13 mouse cellular contexts compared by ENCODE assay signal in the genomic region with DNA sequence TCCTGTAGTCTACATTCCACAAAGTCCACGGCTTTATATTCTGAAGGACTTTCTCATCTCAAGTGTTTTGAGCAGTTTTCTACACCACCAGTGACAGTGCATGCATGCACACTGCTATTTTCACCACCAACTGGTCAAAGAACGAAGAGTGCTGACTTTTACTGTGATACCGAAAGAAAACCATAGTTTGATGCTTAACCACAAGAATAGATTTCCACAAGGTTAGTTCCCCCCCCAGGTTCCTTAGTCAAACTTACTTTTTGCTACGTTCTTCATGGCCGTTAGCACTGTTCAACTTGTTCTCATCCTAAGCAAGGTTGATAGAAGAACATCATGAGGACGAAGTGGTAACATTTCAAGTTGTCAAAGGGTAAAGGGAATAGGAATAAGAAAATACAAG. TPM values are rescaled to one million over a fixed set of nuclear protein-coding genes. Genes with fewer than 3 reads are reported as not detected.
A peak's percentile ranks its signal among the peaks of the same experiment; 100 is the strongest.
DNase-seq lines count a peak whose midpoint lies in the region; ATAC-seq and TF ChIP-seq lines count a peak whose summit lies in the region.
"Had no signal": no experiment of that assay in that cellular context is flagged by ENCODE, and none has a peak within 500 bp of the region (broad histone marks: within the 10 kb centered on the region; RNA-seq: fewer than 3 reads in every experiment).

No protein-coding gene starts in this region.

- 0 out of 2 replicates have a peak overlapping the region, but pooled peaks have one; percentile 20 for H3K9ac ChIP-seq in heart, embryonic 13.5 days
- H3K9ac ChIP-seq in embryonic facial prominence, embryonic 13.5 days = peak overlapping the region; percentile 27; the same call in 1 of the 2 replicates

- no peak for ATAC-seq in heart, embryonic 13.5 days (ENCODE audit: extremely low read depth, insufficient number of reproducible peaks, low FRiP score, low TSS enrichment)
- no peak for ATAC-seq in embryonic facial prominence, embryonic 13.5 days (ENCODE audit: insufficient number of reproducible peaks, insufficient read depth, low FRiP score, low TSS enrichment, low read depth)

- H3K4me3 ChIP-seq in heart, embryonic 13.5 days = 0 out of 2 replicates have a peak overlapping the region, but pooled peaks have one; percentile 3
- peak overlapping the region; percentile 26 for H3K4me3 ChIP-seq in lung, adult 2 months (replicated peaks; ENCODE audit: extremely low read depth, low read depth, low read length)
- 0 out of 2 replicates have a peak overlapping the region, but pooled peaks have one; percentile 9 for H3K4me3 ChIP-seq in embryonic facial prominence, embryonic 13.5 days
- peak overlapping the region; percentile 97 for H3K4me3 ChIP-seq in myocyte

- TF ChIP-seq CTCF in lung, adult 2 months (IDR thresholded peaks at IDR 0.05; ENCODE audit: insufficient read depth, low read length) = no peak

- H3K9me3 ChIP-seq in heart, embryonic 13.5 days = no peaks in the 10 kb centered on the region
- H3K9me3 ChIP-seq in embryonic facial prominence, embryonic 13.5 days = no peaks in the 10 kb centered on the region

- H3K27ac ChIP-seq in heart, embryonic 13.5 days (replicated peaks) = no peak overlapping the region
- H3K27ac ChIP-seq in embryonic facial prominence, embryonic 13.5 days = no peak overlapping the region

- no peaks in the 10 kb centered on the region for H3K27me3 ChIP-seq in heart, embryonic 13.5 days (replicated peaks)
- H3K27me3 ChIP-seq in embryonic facial prominence, embryonic 13.5 days = no peaks in the 10 kb centered on the region
- H3K27me3 ChIP-seq in myocyte (ENCODE audit: control insufficient read depth, insufficient read depth, insufficient read length) = no peaks in the 10 kb centered on the region

- TF ChIP-seq POLR2A in lung, adult 2 months (IDR thresholded peaks at IDR 0.05; ENCODE audit: borderline replicate concordance, extremely low read depth, low read depth, low read length) = no peak
- no peak for TF ChIP-seq POLR2A in myocyte (IDR thresholded peaks at IDR 0.05; ENCODE audit: insufficient read length, low read depth)

- H3K4me2 ChIP-seq in heart, embryonic 13.5 days = peak overlapping the region; percentile 39
- H3K4me2 ChIP-seq in embryonic facial prominence, embryonic 13.5 days = peak overlapping the region; percentile 41
- H3K4me2 ChIP-seq in myocyte (ENCODE audit: low read depth) = peak overlapping the region; percentile 93

- DNase-seq in heart, adult 9 months (ENCODE audit: low spot score in 2 of 2) = no peak
- no peak for DNase-seq in lung, adult 2 months
- no peak for DNase-seq in lung, postnatal 10 days
- no peak for DNase-seq in adrenal gland, adult 18-20 months (ENCODE audit: low spot score in 2 of 2)
- DNase-seq in adrenal gland, postnatal 14 days = no peak
- DNase-seq: cerebellum, adult 8-10 months; heart, postnatal 10 days; lung, postnatal 14 days; spleen, adult 18-20 months; thymus, postnatal 4 days had no signal

- WGBS in heart, embryonic 13.5 days = 70% methylated on average over 6 of the region's 6 CpGs
- WGBS in lung, adult 2 months = 43% methylated on average over 6 of the region's 6 CpGs
- 83% methylated on average over 6 of the region's 6 CpGs for WGBS in embryonic facial prominence, embryonic 13.5 days

- H3ac ChIP-seq in myocyte (ENCODE audit: control insufficient read depth, insufficient read length) = no peak overlapping the region

- H3K79me2 ChIP-seq in myocyte (ENCODE audit: control insufficient read depth, insufficient read depth) = peaks cover 86% of the 10 kb centered on the region

- H3K36me3 ChIP-seq in heart, embryonic 13.5 days = peaks cover 62% of the 10 kb centered on the region
- H3K36me3 ChIP-seq in embryonic facial prominence, embryonic 13.5 days = peaks cover 44% of the 10 kb centered on the region
- peaks cover 67% of the 10 kb centered on the region for H3K36me3 ChIP-seq in myocyte (ENCODE audit: control insufficient read depth, insufficient read depth)

- peaks cover 44% of the 10 kb centered on the region for H3K4me1 ChIP-seq in heart, embryonic 13.5 days
- H3K4me1 ChIP-seq in lung, adult 2 months (ENCODE audit: control insufficient read depth, insufficient read depth, low read length) = peaks cover 17% of the 10 kb centered on the region
- H3K4me1 ChIP-seq in embryonic facial prominence, embryonic 13.5 days = peaks cover 24% of the 10 kb centered on the region

TF ChIP-seq in myocyte, 11 proteins besides CTCF, POLR2A, EP300 and RAD21:
- TF ChIP-seq TCF3 (IDR thresholded peaks at IDR 0.05; ENCODE audit: insufficient read length, low read depth) (no peak), CEBPB (IDR thresholded peaks at IDR 0.05; ENCODE audit: insufficient read depth, poor library complexity, severe bottlenecking) (no peak), MYOG (IDR thresholded peaks at IDR 0.05; ENCODE audit: control insufficient read depth in 1 of 3, insufficient read depth in 1 of 3, insufficient read length in 2 of 3, low read depth in 2 of 3) (no peak), POLR2AphosphoS2 (IDR thresholded peaks at IDR 0.05; ENCODE audit: insufficient read length, low read depth) (no peak), SRF (IDR thresholded peaks at IDR 0.05; ENCODE audit: control insufficient read depth, insufficient read length, low read depth) (no peak), MAX (IDR thresholded peaks at IDR 0.05; ENCODE audit: low read depth) (no peak), MYOD1 (IDR thresholded peaks at IDR 0.05; ENCODE audit: control insufficient read depth in 1 of 3, insufficient read length in 2 of 3, low read depth in 2 of 3) (no peak), USF1 (IDR thresholded peaks at IDR 0.05; ENCODE audit: low read depth) (no peak), TCF12 (IDR thresholded peaks at IDR 0.05; ENCODE audit: insufficient read depth, poor library complexity, severe bottlenecking) (no peak), E2F4 (IDR thresholded peaks at IDR 0.05; ENCODE audit: insufficient read depth) (no peak), REST (IDR thresholded peaks at IDR 0.05; ENCODE audit: insufficient read depth, insufficient read length) (no peak)
TF ChIP-seq in myocyte: peak in this region for 0.

RNA-seq across cellular contexts. Expression of gene Rbm39, which starts 3.0 kb away (rescaled TPM):
- polyA plus RNA-seq in heart, embryonic 13.5 days (2015; fragmentation: Nextera tagmentation; extraction: Ambion mirVana) = 360 and 386 TPM in 2 replicates
- polyA plus RNA-seq in lung, adult 2 months (2012; rRNA removed) = 65.2 and 81.0 TPM in 2 replicates
- polyA plus RNA-seq in embryonic facial prominence, embryonic 13.5 days (2015; fragmentation: Nextera tagmentation; extraction: Ambion mirVana) = 862 and 870 TPM in 2 replicates
- polyA plus RNA-seq in myocyte (2012; fragmentation: generic; extraction: Trizol) = 53.7 TPM
- 100 to 1,000 TPM; 283 to 382 TPM for total RNA-seq in adrenal gland, adult 18-20 months (2021)
- total RNA-seq in adrenal gland, postnatal 14 days (2021) = 338 and 382 TPM in 2 replicates

RNA-seq across cellular contexts. Expression of gene Phf20, which starts 19.2 kb away (rescaled TPM):
- 46.9 and 48.6 TPM in 2 replicates for polyA plus RNA-seq in heart, embryonic 13.5 days (2015; fragmentation: Nextera tagmentation; extraction: Ambion mirVana)
- polyA plus RNA-seq in lung, adult 2 months (2012; rRNA removed) = 15.8 and 19.9 TPM in 2 replicates
- polyA plus RNA-seq in embryonic facial prominence, embryonic 13.5 days (2015; fragmentation: Nextera tagmentation; extraction: Ambion mirVana) = 90.3 and 95.8 TPM in 2 replicates
- polyA plus RNA-seq in myocyte (2012; fragmentation: generic; extraction: Trizol) = 13.4 TPM
- total RNA-seq in adrenal gland, adult 18-20 months (2021) = 10 to 100 TPM; 32.3 to 42.2 TPM
- 40.9 and 44.4 TPM in 2 replicates for total RNA-seq in adrenal gland, postnatal 14 days (2021)

RNA-seq across cellular contexts. Expression of gene Nfs1, which starts 33.1 kb away (rescaled TPM):
- 58.1 and 61.1 TPM in 2 replicates for polyA plus RNA-seq in heart, embryonic 13.5 days (2015; fragmentation: Nextera tagmentation; extraction: Ambion mirVana)
- polyA plus RNA-seq in lung, adult 2 months (2012; rRNA removed) = 40.6 and 42.8 TPM in 2 replicates
- 35.4 and 39.3 TPM in 2 replicates for polyA plus RNA-seq in embryonic facial prominence, embryonic 13.5 days (2015; fragmentation: Nextera tagmentation; extraction: Ambion mirVana)
- polyA plus RNA-seq in myocyte (2012; fragmentation: generic; extraction: Trizol) = 42.8 TPM
- 10 to 100 TPM; 80.4 to 90.4 TPM for total RNA-seq in adrenal gland, adult 18-20 months (2021)
- 71.2 and 77.5 TPM in 2 replicates for total RNA-seq in adrenal gland, postnatal 14 days (2021)

RNA-seq across cellular contexts. Expression of gene Romo1, which starts 33.2 kb away (rescaled TPM):
- 382 and 427 TPM in 2 replicates for polyA plus RNA-seq in heart, embryonic 13.5 days (2015; fragmentation: Nextera tagmentation; extraction: Ambion mirVana)
- polyA plus RNA-seq in lung, adult 2 months (2012; rRNA removed) = 203 and 218 TPM in 2 replicates
- 383 and 419 TPM in 2 replicates for polyA plus RNA-seq in embryonic facial prominence, embryonic 13.5 days (2015; fragmentation: Nextera tagmentation; extraction: Ambion mirVana)
- 417 TPM for polyA plus RNA-seq in myocyte (2012; fragmentation: generic; extraction: Trizol)
- 100 to 1,000 TPM; 346 to 350 TPM for total RNA-seq in adrenal gland, adult 18-20 months (2021)
- 378 and 386 TPM in 2 replicates for total RNA-seq in adrenal gland, postnatal 14 days (2021)

RNA-seq across cellular contexts. Expression of gene Gm28036, which starts 50.2 kb away (rescaled TPM):
- polyA plus RNA-seq in heart, embryonic 13.5 days (2015; fragmentation: Nextera tagmentation; extraction: Ambion mirVana) = 10.4 and 13.7 TPM in 2 replicates
- polyA plus RNA-seq in lung, adult 2 months (2012; rRNA removed) = 5.1 and 6.5 TPM in 2 replicates
- polyA plus RNA-seq in embryonic facial prominence, embryonic 13.5 days (2015; fragmentation: Nextera tagmentation; extraction: Ambion mirVana) = 20.4 and 21.7 TPM in 2 replicates
- 10.0 TPM for polyA plus RNA-seq in myocyte (2012; fragmentation: generic; extraction: Trizol)
- total RNA-seq in adrenal gland, adult 18-20 months (2021) = 10 to 100 TPM; 25.4 to 28.6 TPM
- total RNA-seq in adrenal gland, postnatal 14 days (2021) = 18.3 and 23.2 TPM in 2 replicates

Comparison
In these comparisons a context has a peak if more than half of its experiments do, and no peak if none do; other contexts are left out.
1. H3K4me2 ChIP-seq: peak in every context shown above with its lines; median percentile 93 in myocyte; 41 in embryonic facial prominence, embryonic 13.5 days; 39 in heart, embryonic 13.5 days.
2. H3K4me3 ChIP-seq: peak in every context shown above with its lines; median percentile 97 in myocyte; 26 in lung, adult 2 months; 9 in embryonic facial prominence, embryonic 13.5 days; 3 in heart, embryonic 13.5 days.